Mouse (Mus musculus) stomach, postnatal 0 days (tissue): ENCODE results near the gene Mn1. TPM values are rescaled to one million over a fixed set of nuclear protein-coding genes. Genes with fewer than 3 reads are reported as not detected.

Experiments
- ATAC-seq: fragments of 200-750 bp; cut with Nextera tagmentation; 2 replicates; pipeline ENCODE4 v1.8.0; 2017; ENCODE audit not compliant: low FRiP score, low TSS enrichment
- DNase-seq: peaks from one replicate; pipeline ENCODE4 v3.0.0-alpha.2; 2016; ENCODE audit warnings: low spot score
- H3K27ac ChIP-seq: fragments of 300-500 bp; sonication (generic); replicated peaks from 2 replicates; pipeline ENCODE4 v1.5.1; 2014; ENCODE audit warnings: mild to moderate bottlenecking, control low read depth
- H3K27me3 ChIP-seq: fragments of 300-500 bp; sonication (generic); 2 replicates; pipeline ENCODE4 v1.6.1; 2014; ENCODE audit warnings: low read length; ENCODE audit not compliant: control insufficient read depth, insufficient read depth
- H3K36me3 ChIP-seq: fragments of 300-500 bp; sonication (generic); 2 replicates; pipeline ENCODE4 v1.6.1; 2014; ENCODE audit warnings: low read length, mixed read lengths; ENCODE audit not compliant: control insufficient read depth, insufficient read depth
- H3K4me1 ChIP-seq: fragments of 300-500 bp; sonication (generic); replicated peaks from 2 replicates; pipeline ENCODE4 v1.6.1; 2014; ENCODE audit warnings: antibody characterized with exemption; ENCODE audit not compliant: control insufficient read depth, insufficient read depth
- H3K4me2 ChIP-seq: fragments of 300-500 bp; sonication (generic); replicated peaks from 2 replicates; pipeline ENCODE4 v1.6.1; 2014; ENCODE audit warnings: low read depth, mild to moderate bottlenecking, control low read depth, moderate library complexity
- H3K4me3 ChIP-seq: fragments of 300-500 bp; sonication (generic); 2 replicates; pipeline ENCODE4 v1.5.1; 2014; ENCODE audit warnings: low read depth, low read length, control low read depth
- H3K9ac ChIP-seq: fragments of 300-500 bp; sonication (generic); 2 replicates; pipeline ENCODE4 v1.6.1; 2014; ENCODE audit warnings: mild to moderate bottlenecking, low read length, control low read depth, mixed read lengths
- H3K9me3 ChIP-seq: fragments of 300-500 bp; sonication (generic); 2 replicates; pipeline ENCODE4 v1.6.1; 2016; ENCODE audit warnings: low read length; ENCODE audit not compliant: control insufficient read depth
- CTCF ChIP-seq: IDR thresholded peaks from 2 replicates; pipeline ENCODE4 v1.5.1; 2016; ENCODE audit warnings: antibody characterized with exemption, low read depth, mild to moderate bottlenecking, moderate library complexity
- EP300 ChIP-seq: optimal IDR thresholded peaks from 2 replicates; pipeline ENCODE3; 2016; ENCODE audit warnings: antibody characterized with exemption
- WGBS: fragments of 180-500 bp; shearing (Covaris S2); extraction: QIAGEN DNeasy Blood & Tissue Kit; methylation state at CpG from one replicate; pipeline ENCODE4 v1.1.7; 2014; 5-methylcytosine and 5-hydroxymethylcytosine counted together
- polyA plus RNA-seq: library from polyadenylated mRNA; unstranded; fragments of >200 nt; fragmentation: Nextera tagmentation; extraction: Ambion mirVana; gene quantifications from 2 replicates; pipeline ENCODE4 v1.2.1, GENCODE M21; 2015

Gene Mn1
- polyA plus RNA-seq, 1 experiment from 2014 or later = 5.6 TPM

GRCm38 (mm10) chr5:111422058-111422800 lies 5.1 kb downstream of the Mn1 start:
- ATAC-seq (no peak), DNase-seq (no peak)
- WGBS = 60% methylated on average over 8 of the region's 8 CpGs
- Histone ChIP-seq H3K9ac (no peak overlapping the region), H3K4me1 (peaks cover 13% of the 10 kb centered on the region), H3K9me3 (no peaks in the 10 kb centered on the region), H3K4me3 (no peak overlapping the region), H3K27me3 (peaks cover 7% of the 10 kb centered on the region; the same call in 1 of the 2 replicates), H3K4me2 (peak overlapping the region; percentile 94), H3K36me3 (no peaks in the 10 kb centered on the region), H3K27ac (no peak overlapping the region)
- TF ChIP-seq EP300 (no peak), CTCF (no peak)

- Histone ChIP-seq H3K27ac (no peak overlapping the region), H3K36me3 (no peaks in the 10 kb centered on the region), H3K4me3 (peak overlapping the region; percentile 17; the same call in 1 of the 2 replicates), H3K9ac (no peak overlapping the region), H3K27me3 (peaks cover 7% of the 10 kb centered on the region; the same call in 1 of the 2 replicates), H3K9me3 (no peaks in the 10 kb centered on the region), H3K4me2 (peak overlapping the region; percentile 94), H3K4me1 (peaks cover 13% of the 10 kb centered on the region; the same call in 1 of the 2 replicates)
- no peak for TF ChIP-seq EP300
- TF ChIP-seq CTCF = no peak
- 71% methylated on average over 10 of the region's 10 CpGs for WGBS
- ATAC-seq (no peak), DNase-seq (no peak)
These were observed 5.8 kb downstream of the Mn1 start for GRCm38 (mm10) chr5:111423011-111423410.

- H3K27ac ChIP-seq = no peak overlapping the region
- 68% methylated on average over 4 of the region's 4 CpGs for WGBS
- H3K27me3 ChIP-seq = peaks cover 6% of the 10 kb centered on the region; the same call in 1 of the 2 replicates
- peaks cover 12% of the 10 kb centered on the region; the same call in 1 of the 2 replicates for H3K4me1 ChIP-seq
- DNase-seq (no peak), ATAC-seq (no peak)
- H3K36me3 ChIP-seq = no peaks in the 10 kb centered on the region
- H3K4me3 ChIP-seq = no peak overlapping the region; the same call in 1 of the 2 replicates
- H3K9me3 ChIP-seq = no peaks in the 10 kb centered on the region
- peak overlapping the region; percentile 94 for H3K4me2 ChIP-seq
- TF ChIP-seq CTCF = no peak
- no peak for TF ChIP-seq EP300
- H3K9ac ChIP-seq = no peak overlapping the region
These were observed 6.5 kb downstream of the Mn1 start for GRCm38 (mm10) chr5:111423616-111424015.

- Histone ChIP-seq H3K27me3 (no peaks in the 10 kb centered on the region), H3K4me2 (no peak overlapping the region), H3K36me3 (no peaks in the 10 kb centered on the region), H3K4me3 (no peak overlapping the region), H3K9me3 (no peaks in the 10 kb centered on the region), H3K27ac (no peak overlapping the region), H3K4me1 (0 out of 2 replicates have a peak, but pooled peaks cover 2% of the 10 kb centered on the region), H3K9ac (no peak overlapping the region)
- TF ChIP-seq EP300 = no peak
- no peak for TF ChIP-seq CTCF
- WGBS = 77% methylated on average over 9 of the region's 9 CpGs
- no peak for ATAC-seq
- DNase-seq = no peak
These were observed 8.7 kb downstream of the Mn1 start for GRCm38 (mm10) chr5:111425813-111426212.

- H3K4me2 ChIP-seq = no peak overlapping the region
- no peak for TF ChIP-seq EP300
- no peak for TF ChIP-seq CTCF
- H3K27me3 ChIP-seq = no peaks in the 10 kb centered on the region
- H3K36me3 ChIP-seq = no peaks in the 10 kb centered on the region
- no peak for DNase-seq
- 0 out of 2 replicates have a peak, but pooled peaks cover 2% of the 10 kb centered on the region for H3K4me1 ChIP-seq
- H3K9me3 ChIP-seq = no peaks in the 10 kb centered on the region
- no peak overlapping the region for H3K27ac ChIP-seq
- no peak for ATAC-seq
- H3K9ac ChIP-seq = no peak overlapping the region
- 48% methylated on average over 5 of the region's 5 CpGs for WGBS
- H3K4me3 ChIP-seq = no peak overlapping the region
These were observed 9.1 kb downstream of the Mn1 start for GRCm38 (mm10) chr5:111426249-111426648.

GRCm38 (mm10) chr5:111428882-111429281 lies 11.7 kb downstream of the Mn1 start:
- DNase-seq = no peak
- Histone ChIP-seq H3K4me3 (no peak overlapping the region), H3K36me3 (no peaks in the 10 kb centered on the region), H3K27me3 (no peaks in the 10 kb centered on the region), H3K27ac (no peak overlapping the region), H3K9me3 (no peaks in the 10 kb centered on the region), H3K9ac (no peak overlapping the region), H3K4me2 (no peak overlapping the region), H3K4me1 (0 out of 2 replicates have a peak, but pooled peaks cover 2% of the 10 kb centered on the region)
- WGBS = 80% methylated on average over 6 of the region's 6 CpGs
- ATAC-seq = no peak
- TF ChIP-seq EP300 = no peak
- TF ChIP-seq CTCF = no peak
